Mouse (Mus musculus): ENCODE measurements at regions not wholly inside any gene's neighbourhood (a gene's known extent, or its start where the extent isn't known, plus 50 kb on each side); places are given as distances from the start of the nearest gene placed in this dataset.

GRCm38 (mm10) chr15:7587210-7587609 lies 189.0 kb upstream of the Egflam start:
- no peaks in the 10 kb centered on the region for H3K4me1 ChIP-seq
- H3K36me3 ChIP-seq: no peaks in the 10 kb centered on the region
- no peaks in the 10 kb centered on the region for H3K9me3 ChIP-seq
- H3K27ac ChIP-seq: no peak overlapping the region
- no peak for ATAC-seq (ENCODE audit: insufficient number of reproducible peaks, insufficient read depth, low FRiP score, low TSS enrichment)
- no peaks in the 10 kb centered on the region for H3K27me3 ChIP-seq
- no peak overlapping the region for H3K9ac ChIP-seq
- no peak overlapping the region for H3K4me3 ChIP-seq
- WGBS: 79% methylated on average over 3 of the region's 3 CpGs
- no peak overlapping the region for H3K4me2 ChIP-seq (replicated peaks)

DNA sequence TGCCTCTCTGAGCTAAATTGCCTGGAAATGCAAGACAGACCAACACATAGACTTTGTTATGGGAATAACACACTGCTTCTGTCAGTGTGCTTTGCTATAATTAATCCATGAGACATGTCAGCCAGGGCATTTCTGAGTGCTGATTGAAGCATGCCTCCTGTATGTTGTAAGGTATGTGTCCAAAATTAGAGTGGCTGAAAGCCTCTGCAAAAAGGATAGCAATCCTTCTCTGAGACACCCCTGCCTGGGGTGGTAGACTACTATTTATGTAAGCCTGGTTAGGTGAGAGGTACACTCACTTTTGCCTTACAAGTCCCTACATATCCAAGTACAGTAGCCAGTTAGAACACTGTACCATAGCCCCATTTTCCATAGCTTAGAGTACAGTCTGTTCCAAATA lies 193.3 kb upstream of the Egflam start:
- Histone ChIP-seq H3K27ac (no peak overlapping the region), H3K36me3 (no peaks in the 10 kb centered on the region), H3K4me3 (no peak overlapping the region), H3K4me1 (no peaks in the 10 kb centered on the region), H3K4me2 (replicated peaks) (no peak overlapping the region), H3K27me3 (no peaks in the 10 kb centered on the region), H3K9me3 (no peaks in the 10 kb centered on the region), H3K9ac (no peak overlapping the region)
- ATAC-seq (ENCODE audit: insufficient number of reproducible peaks, insufficient read depth, low FRiP score, low TSS enrichment): no peak

DNA sequence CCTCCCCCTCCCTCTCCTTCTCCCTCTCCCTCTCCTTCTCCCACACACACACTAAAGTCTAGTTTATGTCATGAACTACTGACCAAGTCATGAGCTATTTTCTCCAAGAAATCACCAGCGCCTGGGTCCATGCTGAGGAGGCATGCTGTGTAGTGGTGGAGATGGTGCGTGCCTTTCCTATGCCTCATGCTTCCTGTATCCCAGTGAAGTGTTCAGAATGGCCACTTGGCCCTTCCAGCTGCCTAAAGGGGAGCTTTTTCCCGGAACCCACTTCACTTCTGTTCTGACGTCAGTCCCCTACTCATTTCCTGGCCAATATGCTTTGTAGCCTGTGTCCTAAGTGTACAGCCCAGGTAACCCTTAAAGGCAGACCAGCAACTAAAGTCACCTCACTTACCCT lies 199.1 kb upstream of the Egflam start:
- Histone ChIP-seq H3K9ac (no peak overlapping the region), H3K4me2 (replicated peaks) (no peak overlapping the region), H3K4me3 (no peak overlapping the region), H3K36me3 (no peaks in the 10 kb centered on the region), H3K27me3 (no peaks in the 10 kb centered on the region), H3K9me3 (no peaks in the 10 kb centered on the region), H3K27ac (no peak overlapping the region), H3K4me1 (no peaks in the 10 kb centered on the region)
- 85% methylated on average over 4 of the region's 4 CpGs for WGBS
- ATAC-seq (ENCODE audit: insufficient number of reproducible peaks, insufficient read depth, low FRiP score, low TSS enrichment): no peak

DNA sequence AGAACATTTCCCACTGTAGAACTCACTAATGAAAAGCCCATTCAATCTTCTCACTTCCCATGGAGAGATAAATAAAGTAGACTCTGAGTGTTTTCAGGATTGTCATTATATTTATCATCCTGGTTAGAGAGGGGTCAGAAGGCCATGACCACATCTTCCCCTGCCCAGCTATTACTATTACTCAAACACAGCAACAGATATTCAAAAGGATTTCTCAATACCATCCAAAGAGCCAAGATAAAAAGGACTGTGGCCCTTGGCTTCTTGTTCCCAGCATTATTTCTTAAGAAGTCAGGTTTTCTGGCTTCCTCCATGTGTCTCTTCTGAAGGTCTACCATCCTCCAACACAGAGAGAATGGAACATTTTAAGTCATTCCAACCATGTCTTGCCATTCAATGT lies 199.6 kb upstream of the Egflam start:
- Histone ChIP-seq H3K36me3 (no peaks in the 10 kb centered on the region), H3K4me3 (no peak overlapping the region), H3K27ac (no peak overlapping the region), H3K27me3 (no peaks in the 10 kb centered on the region), H3K9me3 (no peaks in the 10 kb centered on the region), H3K4me1 (no peaks in the 10 kb centered on the region), H3K4me2 (replicated peaks) (no peak overlapping the region), H3K9ac (no peak overlapping the region)
- no peak for ATAC-seq (ENCODE audit: insufficient number of reproducible peaks, insufficient read depth, low FRiP score, low TSS enrichment)

DNA sequence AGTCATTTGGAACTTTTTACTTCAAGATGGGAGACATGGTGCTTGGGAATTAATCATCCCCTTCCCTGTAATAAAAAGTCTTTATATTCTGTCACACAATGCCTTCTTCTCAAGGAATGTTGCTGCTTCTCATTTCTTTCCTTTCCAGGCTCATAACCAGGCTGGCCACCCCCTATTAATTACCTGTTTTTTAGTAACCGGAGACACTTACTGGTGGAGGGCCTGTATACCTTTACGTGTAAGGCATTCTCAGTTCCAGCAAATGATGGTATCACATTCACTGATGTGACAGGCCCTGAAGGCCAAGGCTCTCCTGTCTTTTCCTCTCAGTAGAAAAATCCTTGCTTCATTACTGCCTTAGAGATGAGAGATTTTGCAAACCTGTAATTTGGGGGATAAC lies 203.3 kb upstream of the Egflam start:
- no peaks in the 10 kb centered on the region for H3K27me3 ChIP-seq
- no peak overlapping the region for H3K4me2 ChIP-seq (replicated peaks)
- no peaks in the 10 kb centered on the region for H3K4me1 ChIP-seq
- no peak overlapping the region for H3K4me3 ChIP-seq
- WGBS: 62% methylated on average over 2 of the region's 2 CpGs
- no peaks in the 10 kb centered on the region for H3K9me3 ChIP-seq
- no peaks in the 10 kb centered on the region for H3K36me3 ChIP-seq
- no peak overlapping the region for H3K27ac ChIP-seq
- no peak for ATAC-seq (ENCODE audit: insufficient number of reproducible peaks, insufficient read depth, low FRiP score, low TSS enrichment)
- no peak overlapping the region for H3K9ac ChIP-seq

DNA sequence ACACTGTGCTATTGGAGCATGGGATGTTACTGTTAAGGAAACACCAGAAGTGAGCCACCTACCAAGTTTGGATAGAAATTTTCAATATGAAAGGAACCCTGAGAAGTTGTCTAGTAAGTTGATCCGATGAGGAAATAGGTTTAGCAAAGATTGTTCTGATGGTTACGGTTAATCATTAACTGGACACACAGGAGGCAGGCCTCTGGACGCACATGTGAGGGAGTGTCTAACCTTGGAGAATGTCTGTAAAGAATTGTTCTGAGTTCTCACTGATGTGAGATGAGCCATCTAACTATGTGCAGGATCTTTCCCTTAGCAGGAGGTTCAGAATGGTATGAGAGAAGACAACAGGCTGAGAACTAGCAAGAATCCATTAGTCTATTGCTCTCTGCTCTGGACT lies 205.8 kb upstream of the Gdnf start:
- H3K27ac ChIP-seq: no peak overlapping the region
- H3K4me3 ChIP-seq: no peak overlapping the region
- no peak overlapping the region for H3K4me2 ChIP-seq (replicated peaks)
- no peak for ATAC-seq (ENCODE audit: insufficient number of reproducible peaks, insufficient read depth, low FRiP score, low TSS enrichment)
- H3K9ac ChIP-seq: no peak overlapping the region
- 83% methylated on average over 3 of the region's 3 CpGs for WGBS
- H3K9me3 ChIP-seq: no peaks in the 10 kb centered on the region
- H3K27me3 ChIP-seq: no peaks in the 10 kb centered on the region
- no peaks in the 10 kb centered on the region for H3K36me3 ChIP-seq
- H3K4me1 ChIP-seq: no peaks in the 10 kb centered on the region

DNA sequence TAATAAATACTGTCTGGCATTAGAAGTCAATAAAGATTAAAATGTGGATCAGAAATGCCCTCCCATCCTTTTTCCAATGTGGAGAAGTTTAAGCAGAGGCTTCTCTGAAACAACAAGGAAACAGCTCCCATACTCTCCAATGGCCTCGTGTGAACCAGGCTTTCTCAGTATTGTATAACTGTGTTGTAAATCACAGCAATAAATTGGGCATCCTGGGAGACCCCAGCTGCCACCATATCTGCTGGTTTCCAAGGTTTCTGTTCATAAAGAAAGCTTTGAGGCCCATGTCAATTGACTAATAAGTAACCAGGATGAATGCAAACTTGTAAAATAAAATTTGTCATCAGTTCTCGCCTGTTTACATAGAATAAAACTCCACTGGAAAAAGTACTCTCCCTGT lies 192.7 kb upstream of the Gdnf start:
- H3K4me2 ChIP-seq (replicated peaks): no peak overlapping the region
- H3K9ac ChIP-seq: no peak overlapping the region
- H3K9me3 ChIP-seq: no peaks in the 10 kb centered on the region
- H3K27ac ChIP-seq: no peak overlapping the region
- H3K4me1 ChIP-seq: 0 out of 2 replicates have a peak, but pooled peaks cover under 1% of the 10 kb centered on the region
- no peaks in the 10 kb centered on the region for H3K36me3 ChIP-seq
- no peak for ATAC-seq (ENCODE audit: insufficient number of reproducible peaks, insufficient read depth, low FRiP score, low TSS enrichment)
- WGBS: 69% methylated on average over 2 of the region's 2 CpGs
- 0 out of 2 replicates have a peak, but pooled peaks cover 3% of the 10 kb centered on the region for H3K27me3 ChIP-seq
- H3K4me3 ChIP-seq: no peak overlapping the region

DNA sequence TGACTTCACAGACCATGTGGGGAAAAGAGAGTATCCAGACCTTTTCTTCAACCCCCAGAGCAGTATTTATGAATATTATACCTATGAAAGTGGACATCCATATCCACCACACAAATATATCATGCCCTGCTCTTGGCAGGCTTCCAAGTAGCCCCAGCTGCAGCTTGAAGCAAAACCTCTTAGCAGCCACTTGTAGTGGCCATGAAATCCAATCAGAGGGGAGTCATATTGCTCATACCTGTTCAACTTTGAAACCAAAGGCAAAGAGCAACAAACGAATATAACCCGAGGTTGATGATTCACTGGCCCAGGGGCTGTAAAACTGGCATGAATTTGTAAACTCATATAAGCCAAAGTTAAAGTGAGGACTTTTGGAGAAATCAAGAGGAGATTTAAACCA lies 187.6 kb upstream of the Gdnf start:
- H3K4me1 ChIP-seq: no peaks in the 10 kb centered on the region
- H3K36me3 ChIP-seq: no peaks in the 10 kb centered on the region
- 70% methylated on average over 2 of the region's 2 CpGs for WGBS
- H3K27me3 ChIP-seq: 0 out of 2 replicates have a peak, but pooled peaks cover 3% of the 10 kb centered on the region
- no peak for ATAC-seq (ENCODE audit: insufficient number of reproducible peaks, insufficient read depth, low FRiP score, low TSS enrichment)
- H3K4me3 ChIP-seq: no peak overlapping the region
- no peak overlapping the region for H3K9ac ChIP-seq
- H3K4me2 ChIP-seq (replicated peaks): no peak overlapping the region
- no peak overlapping the region for H3K27ac ChIP-seq
- no peaks in the 10 kb centered on the region for H3K9me3 ChIP-seq

GRCm38 (mm10) chr15:7624689-7625472 lies 185.8 kb upstream of the Gdnf start:
- Histone ChIP-seq H3K36me3 (no peaks in the 10 kb centered on the region), H3K4me3 (no peak overlapping the region), H3K9me3 (no peaks in the 10 kb centered on the region), H3K9ac (no peak overlapping the region), H3K4me1 (no peaks in the 10 kb centered on the region), H3K27ac (no peak overlapping the region), H3K27me3 (0 out of 2 replicates have a peak, but pooled peaks cover 3% of the 10 kb centered on the region), H3K4me2 (replicated peaks) (no peak overlapping the region)
- ATAC-seq (ENCODE audit: insufficient number of reproducible peaks, insufficient read depth, low FRiP score, low TSS enrichment): no peak
- 66% methylated on average over 6 of the region's 6 CpGs for WGBS

DNA sequence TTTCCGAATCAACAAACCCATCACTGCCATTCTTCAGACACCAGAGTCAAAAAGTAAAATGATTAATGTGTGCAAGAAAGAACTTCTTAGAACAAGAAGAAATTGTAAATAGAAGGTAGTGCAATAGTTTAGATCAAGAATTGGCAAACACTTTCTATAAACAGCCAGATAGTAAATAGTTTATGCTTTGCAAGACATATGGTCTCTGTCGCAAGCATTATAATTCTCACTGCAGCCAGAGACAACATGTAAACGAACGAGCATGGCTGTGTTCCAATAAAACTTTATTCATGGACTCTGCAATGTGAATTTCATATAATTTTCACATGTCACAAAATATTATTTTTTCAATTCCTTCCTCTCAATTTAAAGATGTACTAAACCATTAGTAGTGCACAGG lies 180.8 kb upstream of the Gdnf start:
- Histone ChIP-seq H3K4me3 (no peak overlapping the region), H3K27ac (no peak overlapping the region), H3K9me3 (no peaks in the 10 kb centered on the region), H3K9ac (no peak overlapping the region), H3K4me1 (0 out of 2 replicates have a peak, but pooled peaks cover 2% of the 10 kb centered on the region), H3K36me3 (no peaks in the 10 kb centered on the region), H3K27me3 (no peaks in the 10 kb centered on the region), H3K4me2 (replicated peaks) (no peak overlapping the region)
- no peak for ATAC-seq (ENCODE audit: insufficient number of reproducible peaks, insufficient read depth, low FRiP score, low TSS enrichment)
- WGBS: 90% methylated on average over 4 of the region's 4 CpGs

DNA sequence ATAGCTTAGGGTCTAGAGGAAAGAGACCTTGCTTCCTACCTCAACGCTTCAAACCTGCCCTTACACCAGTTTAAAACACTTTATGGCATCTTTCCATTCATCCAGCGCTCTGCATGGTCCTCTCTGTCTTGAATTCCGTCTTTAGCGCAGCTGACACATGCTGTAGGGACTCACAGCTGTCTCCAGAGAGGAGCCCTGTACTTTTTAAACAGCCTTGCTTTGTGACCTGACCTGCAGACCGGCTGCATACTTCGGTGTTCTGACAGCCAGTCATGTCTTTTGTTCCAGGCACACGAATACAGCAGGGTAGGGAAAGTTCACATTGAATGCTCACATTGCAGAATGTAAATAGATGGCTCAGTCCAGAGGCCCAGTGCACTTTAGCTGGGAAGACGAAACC lies 175.4 kb upstream of the Gdnf start:
- H3K9me3 ChIP-seq: no peaks in the 10 kb centered on the region
- H3K4me3 ChIP-seq: no peak overlapping the region
- peaks cover 7% of the 10 kb centered on the region; the same call in 1 of the 2 replicates for H3K4me1 ChIP-seq
- no peak overlapping the region for H3K9ac ChIP-seq
- 45% methylated on average over 8 of the region's 8 CpGs for WGBS
- H3K36me3 ChIP-seq: no peaks in the 10 kb centered on the region
- no peaks in the 10 kb centered on the region for H3K27me3 ChIP-seq
- no peak for ATAC-seq (ENCODE audit: insufficient number of reproducible peaks, insufficient read depth, low FRiP score, low TSS enrichment)
- no peak overlapping the region for H3K4me2 ChIP-seq (replicated peaks)
- no peak overlapping the region for H3K27ac ChIP-seq

- Histone ChIP-seq H3K27me3 (no peaks in the 10 kb centered on the region), H3K4me3 (no peak overlapping the region), H3K4me2 (replicated peaks) (no peak overlapping the region), H3K9me3 (no peaks in the 10 kb centered on the region), H3K36me3 (no peaks in the 10 kb centered on the region), H3K27ac (no peak overlapping the region), H3K4me1 (peaks cover 10% of the 10 kb centered on the region), H3K9ac (no peak overlapping the region)
- WGBS: 75% methylated on average over 6 of the region's 6 CpGs
- no peak for ATAC-seq (ENCODE audit: insufficient number of reproducible peaks, insufficient read depth, low FRiP score, low TSS enrichment)
These were observed 171.2 kb upstream of the Gdnf start for GRCm38 (mm10) chr15:7639444-7639843.

All from embryonic facial prominence, embryonic 12.5 days (tissue).